Mouse (Mus musculus) neural tube, embryonic 14.5 days (tissue): ENCODE measurements around the gene Myo1a. TPM values are rescaled to one million over a fixed set of nuclear protein-coding genes. Genes with fewer than 3 reads are reported as not detected.

Source experiments
- ATAC-seq: fragments of 200-750 bp; cut with Nextera tagmentation; 2 replicates; pipeline ENCODE4 v1.8.0; 2017; ENCODE audit warnings: low read depth, mild to moderate bottlenecking, moderate TSS enrichment, moderate library complexity
- H3K27ac ChIP-seq: fragments of 300-500 bp; sonication (generic); 2 replicates; pipeline ENCODE4 v1.5.1; 2014; ENCODE audit warnings: low read depth, mild to moderate bottlenecking, control low read depth, low read length, moderate library complexity, mixed read lengths
- H3K27me3 ChIP-seq: fragments of 300-500 bp; sonication (generic); 2 replicates; pipeline ENCODE4 v1.6.1; 2014; ENCODE audit warnings: low read length; ENCODE audit not compliant: control insufficient read depth, insufficient read depth
- H3K36me3 ChIP-seq: fragments of 300-500 bp; sonication (generic); 2 replicates; pipeline ENCODE4 v1.6.1; 2014; ENCODE audit warnings: low read length, mixed read lengths; ENCODE audit not compliant: control insufficient read depth, insufficient read depth
- H3K4me1 ChIP-seq: fragments of 300-500 bp; sonication (generic); 2 replicates; pipeline ENCODE4 v1.6.1; 2014; ENCODE audit warnings: low read length; ENCODE audit not compliant: control insufficient read depth, insufficient read depth
- H3K4me2 ChIP-seq: fragments of 300-500 bp; sonication (generic); 2 replicates; pipeline ENCODE4 v1.6.1; 2014; ENCODE audit warnings: mild to moderate bottlenecking, low read depth, low read length, control low read depth
- H3K4me3 ChIP-seq: fragments of 300-500 bp; sonication (generic); 2 replicates; pipeline ENCODE4 v1.5.1; 2014; ENCODE audit warnings: low read depth, low read length, control low read depth, mixed read lengths
- H3K9ac ChIP-seq: fragments of 300-500 bp; sonication (generic); replicated peaks from 2 replicates; pipeline ENCODE4 v1.6.1; 2014; ENCODE audit warnings: low read depth, mild to moderate bottlenecking, control low read depth, low read length, mixed read lengths
- H3K9me3 ChIP-seq: fragments of 300-500 bp; sonication (generic); 2 replicates; pipeline ENCODE4 v1.6.1; 2016; ENCODE audit warnings: low read length; ENCODE audit not compliant: control insufficient read depth
- WGBS: fragments of 180-500 bp; shearing (Covaris S2); extraction: QIAGEN DNeasy Blood & Tissue Kit; methylation state at CpG from one replicate; pipeline ENCODE4 v1.1.7; 2014; 5-methylcytosine and 5-hydroxymethylcytosine counted together
- polyA plus RNA-seq: library from polyadenylated mRNA; unstranded; fragments of >200 nt; fragmentation: Nextera tagmentation; extraction: Ambion mirVana; gene quantifications from 2 replicates; pipeline ENCODE4 v1.2.1, GENCODE M21; 2014

The Myo1a gene
- polyA plus RNA-seq, 1 experiment from 2014 or later = 0.28 TPM

DNA sequence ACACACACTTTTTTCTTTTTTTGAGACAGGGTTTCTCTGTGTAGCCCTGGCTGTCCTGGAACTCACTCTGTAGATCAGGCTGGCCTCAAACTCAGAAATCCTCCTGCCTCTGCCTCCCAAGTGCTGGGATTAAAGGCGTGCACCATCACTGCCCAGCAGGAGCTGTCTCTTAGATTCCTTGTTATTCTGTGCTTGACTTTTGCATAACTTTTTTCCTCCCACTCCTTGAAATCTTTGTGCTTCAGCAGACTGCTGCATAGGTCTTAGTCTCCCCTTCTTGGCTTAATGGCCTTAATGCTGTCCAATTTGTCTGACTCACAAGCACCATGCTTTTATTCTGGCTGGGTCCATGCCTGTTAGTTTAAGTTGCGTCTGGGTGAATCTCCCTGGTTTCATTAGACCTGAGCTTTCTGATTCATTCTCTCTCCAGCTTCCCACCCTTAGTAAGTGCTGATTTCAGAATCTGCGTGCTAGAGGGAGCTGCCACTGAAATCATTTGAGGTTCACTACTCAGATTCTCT lies 3.9 kb downstream of the Myo1a start:
- no peak for ATAC-seq
- no peaks in the 10 kb centered on the region for H3K27me3 ChIP-seq
- H3K27ac ChIP-seq = no peak overlapping the region
- no peaks in the 10 kb centered on the region for H3K4me1 ChIP-seq
- no peak overlapping the region for H3K4me3 ChIP-seq
- WGBS = 89% methylated on average over 3 of the region's 3 CpGs
- no peak overlapping the region for H3K9ac ChIP-seq
- H3K36me3 ChIP-seq = no peaks in the 10 kb centered on the region
- no peaks in the 10 kb centered on the region for H3K9me3 ChIP-seq
- H3K4me2 ChIP-seq = no peak overlapping the region

DNA sequence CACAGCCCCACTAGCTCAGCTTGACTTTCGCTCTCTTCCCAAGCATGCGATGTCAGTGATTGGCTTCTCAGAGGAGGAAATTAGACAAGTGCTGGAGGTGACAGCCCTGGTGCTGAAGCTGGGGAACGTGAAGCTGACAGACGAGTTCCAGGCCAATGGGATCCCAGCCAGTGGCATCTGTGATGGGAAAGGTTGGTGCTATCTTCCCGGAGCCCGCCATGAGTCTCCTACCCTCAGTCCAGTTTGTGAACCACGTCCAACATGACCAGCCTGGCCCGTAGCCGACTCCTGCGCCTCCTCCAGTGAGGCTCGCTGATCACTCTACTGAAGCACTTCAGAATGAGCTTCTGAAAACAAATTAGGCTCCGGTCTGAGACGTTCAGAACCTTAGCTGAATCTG lies 5.4 kb downstream of the Myo1a start:
- H3K9ac ChIP-seq = no peak overlapping the region
- no peaks in the 10 kb centered on the region for H3K9me3 ChIP-seq
- H3K4me3 ChIP-seq = no peak overlapping the region
- no peaks in the 10 kb centered on the region for H3K27me3 ChIP-seq
- H3K4me2 ChIP-seq = no peak overlapping the region
- no peak for ATAC-seq
- H3K4me1 ChIP-seq = no peaks in the 10 kb centered on the region
- no peak overlapping the region for H3K27ac ChIP-seq
- no peaks in the 10 kb centered on the region for H3K36me3 ChIP-seq
- WGBS = 88% methylated on average over 13 of the region's 13 CpGs

DNA sequence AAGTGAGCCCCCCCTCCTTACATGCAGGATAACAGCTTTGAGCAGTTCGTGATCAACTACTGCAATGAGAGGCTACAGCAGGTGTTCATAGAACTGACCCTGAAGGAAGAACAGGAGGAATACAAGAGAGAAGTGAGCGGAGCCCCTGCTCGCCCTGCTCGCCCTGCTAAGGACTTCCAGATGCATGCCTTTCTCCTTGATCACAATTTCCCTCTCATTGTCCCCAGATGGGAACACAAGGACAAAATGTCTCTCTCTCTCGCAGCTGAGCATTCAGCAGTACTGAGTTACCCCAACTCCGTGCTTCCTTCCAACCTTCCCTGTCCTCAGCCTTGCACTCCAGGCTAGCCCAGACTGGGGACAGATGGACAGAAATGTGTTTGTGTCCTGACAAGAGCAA lies 7.8 kb downstream of the Myo1a start:
- Histone ChIP-seq H3K4me1 (no peaks in the 10 kb centered on the region), H3K4me3 (no peak overlapping the region), H3K9ac (no peak overlapping the region), H3K36me3 (no peaks in the 10 kb centered on the region), H3K27ac (no peak overlapping the region), H3K27me3 (no peaks in the 10 kb centered on the region), H3K4me2 (no peak overlapping the region), H3K9me3 (no peaks in the 10 kb centered on the region)
- no peak for ATAC-seq
- WGBS = 82% methylated on average over 6 of the region's 6 CpGs

DNA sequence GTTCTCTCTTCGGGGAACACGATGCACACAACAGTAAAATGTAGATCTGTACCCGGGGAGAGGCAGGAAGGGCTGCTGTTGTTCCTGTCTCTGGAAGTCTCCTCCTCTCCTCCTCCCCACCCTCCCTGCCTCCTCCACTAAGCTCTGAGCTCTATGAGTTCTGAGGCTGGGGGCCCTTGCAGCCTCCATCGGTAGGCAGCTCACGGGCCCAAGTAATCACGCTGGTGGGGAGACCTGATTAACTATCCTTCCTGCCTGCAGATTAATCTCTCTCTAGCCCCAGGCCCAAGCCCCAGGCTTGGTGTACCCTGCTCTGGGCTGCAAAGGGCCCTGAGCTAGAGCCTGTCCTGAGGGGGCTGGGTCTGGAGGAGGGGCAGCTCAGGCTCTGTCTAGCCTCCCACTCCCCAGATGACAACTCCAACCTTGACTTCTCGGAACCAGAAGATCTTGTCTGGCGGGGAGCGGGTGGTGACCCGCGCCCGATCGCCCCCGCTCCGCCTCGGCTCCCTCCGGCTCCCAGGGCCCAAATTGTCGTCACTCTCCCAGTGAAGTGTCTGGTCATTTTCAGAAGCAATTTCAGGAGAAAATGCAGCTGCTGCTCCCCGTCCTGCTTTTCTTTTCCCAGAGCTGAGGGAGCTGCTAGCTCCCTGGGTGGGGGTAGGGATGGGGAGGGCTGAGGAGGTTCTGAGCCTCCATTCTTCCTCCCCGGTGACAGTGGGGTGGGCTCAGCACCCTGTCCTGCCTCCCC lies 16.9 kb downstream of the Myo1a start:
- Histone ChIP-seq H3K4me2 (peak overlapping the region; percentile 34), H3K36me3 (no peaks in the 10 kb centered on the region), H3K4me1 (peaks cover 11% of the 10 kb centered on the region; the same call in 1 of the 2 replicates), H3K9ac (peak overlapping the region; percentile 32; the same call in 1 of the 2 replicates), H3K27me3 (no peaks in the 10 kb centered on the region), H3K9me3 (no peaks in the 10 kb centered on the region), H3K4me3 (no peak overlapping the region), H3K27ac (no peak overlapping the region)
- 9% methylated on average over 20 of the region's 20 CpGs for WGBS
- ATAC-seq = peak; percentile 51; the same call in 1 of the 2 replicates

DNA sequence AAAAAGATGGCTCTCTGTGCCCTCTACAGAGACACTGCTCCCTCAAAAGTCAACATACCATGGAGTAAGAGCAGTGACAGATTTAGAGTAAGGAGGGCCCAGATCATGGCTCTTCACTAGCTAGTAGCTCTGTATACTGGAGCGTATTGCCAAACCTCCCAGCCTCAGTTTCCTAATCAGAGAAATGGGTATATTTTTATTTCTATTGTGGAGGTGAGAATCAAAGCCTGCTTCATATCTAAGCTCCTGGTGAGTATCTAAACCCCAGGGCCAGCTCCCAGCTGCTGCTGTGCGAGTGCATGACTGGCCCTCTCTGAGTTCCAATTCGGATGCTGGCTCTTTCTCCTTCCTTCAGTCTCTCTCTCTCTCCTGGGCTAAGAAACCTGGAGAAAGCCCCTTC lies 19.2 kb downstream of the Myo1a start, which contains the start of gene Tac2:
Tac2 (plus strand) TSS at position 301 of the 400 bp plus-strand sequence.
- Histone ChIP-seq H3K27ac (no peak within 1 kb of the TSS), H3K4me3 (no peak within 1 kb of the TSS), H3K4me1 (peaks cover 11% of the 10 kb centered on the region; the same call in 1 of the 2 replicates), H3K9me3 (no peaks in the 10 kb centered on the region), H3K36me3 (no peaks in the 10 kb centered on the region), H3K9ac (no peak within 1 kb of the TSS), H3K27me3 (no peaks in the 10 kb centered on the region), H3K4me2 (no peak within 1 kb of the TSS)
- WGBS = 90% methylated on average over 3 of the region's 3 CpGs
- ATAC-seq = no peak

DNA sequence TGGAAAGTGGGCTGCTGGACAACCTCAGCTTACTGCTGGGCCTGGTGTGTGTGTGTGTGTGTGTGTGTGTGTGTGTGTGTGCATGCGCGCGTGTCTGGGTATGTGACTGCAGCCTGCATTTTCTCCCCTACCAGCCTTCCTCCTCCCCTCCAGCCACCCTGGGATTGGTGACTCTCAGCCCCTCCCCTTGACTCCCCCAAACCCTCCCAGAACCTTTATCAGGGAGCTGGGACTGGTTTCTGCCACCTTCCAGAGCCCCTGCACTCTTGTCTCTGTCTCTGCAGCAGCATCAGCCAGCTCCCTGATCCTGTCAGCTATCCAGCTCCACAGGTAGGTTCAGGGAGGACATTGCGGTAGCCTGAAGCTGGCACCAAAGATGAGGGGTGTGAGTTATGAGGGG lies 20.2 kb downstream of the Myo1a start:
- Histone ChIP-seq H3K4me1 (peaks cover 11% of the 10 kb centered on the region; the same call in 1 of the 2 replicates), H3K27ac (no peak overlapping the region), H3K4me3 (no peak overlapping the region), H3K4me2 (no peak overlapping the region), H3K9me3 (no peaks in the 10 kb centered on the region), H3K36me3 (no peaks in the 10 kb centered on the region), H3K27me3 (no peaks in the 10 kb centered on the region), H3K9ac (no peak overlapping the region)
- 90% methylated on average over 4 of the region's 4 CpGs for WGBS
- ATAC-seq = no peak

DNA sequence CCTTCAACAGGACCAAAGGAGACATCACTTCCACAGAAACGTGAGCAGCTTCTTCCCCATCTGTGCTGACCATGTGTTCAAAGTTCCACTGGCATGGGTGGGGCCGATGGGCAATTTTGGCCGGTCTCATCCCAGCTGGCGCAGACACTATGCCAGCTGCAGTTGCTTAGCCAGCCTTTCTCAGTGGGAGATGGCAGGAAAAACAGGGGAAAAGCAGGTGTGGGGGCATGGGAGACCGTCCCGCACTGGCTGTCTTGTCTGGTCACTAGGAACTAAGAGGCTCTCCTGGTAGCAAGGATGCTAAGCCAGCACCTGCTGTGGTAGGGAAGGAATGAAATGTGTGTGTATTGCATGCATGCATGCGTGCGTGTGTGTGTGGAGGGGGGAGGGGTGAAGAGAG lies 23.5 kb downstream of the Myo1a start:
- Histone ChIP-seq H3K4me1 (no peaks in the 10 kb centered on the region), H3K27me3 (no peaks in the 10 kb centered on the region), H3K4me2 (no peak overlapping the region), H3K9me3 (no peaks in the 10 kb centered on the region), H3K36me3 (no peaks in the 10 kb centered on the region), H3K27ac (no peak overlapping the region), H3K9ac (no peak overlapping the region), H3K4me3 (no peak overlapping the region)
- no peak for ATAC-seq
- 72% methylated on average over 8 of the region's 8 CpGs for WGBS

DNA sequence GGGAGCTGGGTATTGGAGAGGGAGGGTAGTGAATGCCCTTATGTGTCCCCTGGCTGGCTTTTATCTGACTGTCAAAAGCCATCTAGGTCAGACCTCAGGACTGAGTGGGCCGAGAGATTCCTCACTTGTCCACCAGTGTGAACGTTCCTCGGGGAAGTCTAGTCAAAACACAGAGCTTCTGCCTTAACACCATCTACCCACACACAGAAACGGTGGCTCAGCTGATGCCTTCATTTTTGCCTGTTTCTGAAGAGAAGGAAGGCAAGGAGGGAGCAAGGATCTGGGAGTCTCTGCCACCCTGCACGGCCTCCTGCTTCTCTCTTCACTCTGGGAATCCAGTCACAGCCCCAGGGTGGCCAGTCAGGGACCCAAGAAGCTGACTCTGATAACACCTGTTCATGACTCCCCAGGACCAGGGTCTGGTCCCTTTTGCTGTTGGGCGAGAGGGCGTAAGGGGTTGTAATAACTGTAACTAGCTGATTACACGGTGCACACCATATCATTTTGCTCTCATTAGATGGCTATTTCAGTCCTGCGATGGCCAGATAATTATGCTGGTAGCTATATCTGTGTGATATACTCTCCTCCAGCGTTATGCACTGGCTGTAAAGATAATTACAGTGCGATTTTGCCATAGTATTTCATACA lies 25.4 kb downstream of the Myo1a start:
- Histone ChIP-seq H3K4me1 (no peaks in the 10 kb centered on the region), H3K9ac (no peak overlapping the region), H3K9me3 (no peaks in the 10 kb centered on the region), H3K27me3 (no peaks in the 10 kb centered on the region), H3K27ac (no peak overlapping the region), H3K36me3 (no peaks in the 10 kb centered on the region), H3K4me2 (no peak overlapping the region), H3K4me3 (no peak overlapping the region)
- ATAC-seq = no peak
- 49% methylated on average over 11 of the region's 11 CpGs for WGBS

DNA sequence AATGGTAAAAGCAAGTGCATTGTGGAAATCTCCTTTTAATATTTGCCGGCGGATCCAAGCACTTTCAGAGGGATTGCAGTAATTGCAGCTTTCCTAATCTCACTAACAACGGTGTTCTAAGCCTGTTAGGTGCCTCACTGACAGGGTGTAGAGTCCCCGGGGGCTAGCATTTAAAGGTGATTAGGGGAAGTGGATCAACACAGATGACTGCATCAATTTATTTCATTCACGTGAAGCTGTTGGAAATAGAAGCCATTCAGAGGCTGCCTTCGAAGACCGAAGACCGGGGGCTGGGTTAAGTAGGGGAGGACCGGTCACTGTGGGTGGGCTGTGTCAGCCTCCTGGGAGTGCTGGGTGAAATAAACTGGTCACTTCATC lies 26.0 kb downstream of the Myo1a start:
- H3K4me1 ChIP-seq = no peaks in the 10 kb centered on the region
- H3K27ac ChIP-seq = no peak overlapping the region

More for the DNA sequence above, 26.0 kb downstream of the Myo1a start:
- Histone ChIP-seq H3K27me3 (no peaks in the 10 kb centered on the region), H3K4me2 (no peak overlapping the region), H3K9me3 (no peaks in the 10 kb centered on the region), H3K9ac (no peak overlapping the region; the same call in 1 of the 2 replicates), H3K36me3 (no peaks in the 10 kb centered on the region), H3K4me3 (no peak overlapping the region)
- 24% methylated on average over 9 of the region's 9 CpGs for WGBS
- ATAC-seq = no peak
